Mouse (Mus musculus) spleen, adult 2 months (tissue): ENCODE measurements around the gene Morn1.

Experiments
- CTCF ChIP-seq: fragments of 200-500 bp; IDR thresholded peaks from 2 replicates; pipeline ENCODE4 v1.5.1; 2011; ENCODE audit warnings: mild to moderate bottlenecking, inconsistent platforms; ENCODE audit not compliant: insufficient read depth, insufficient read length, insufficient replicate concordance; ENCODE audit errors: extremely low read depth
- POLR2A ChIP-seq: fragments of 200-500 bp; IDR thresholded peaks from 2 replicates; pipeline ENCODE4 v1.6.1; 2011; ENCODE audit warnings: low read depth, low read length, inconsistent platforms

- no peak for TF ChIP-seq POLR2A
- no peak for TF ChIP-seq CTCF
These were observed 30.2 kb downstream of the Morn1 start for GRCm38 (mm10) chr4:155116607-155117006.
